Mouse (Mus musculus): ENCODE data around the gene U2af2.
A peak's percentile ranks its signal among the peaks of the same experiment; 100 is the strongest.

The U2af2 gene

GRCm38 (mm10) chr7:5038109-5038732 lies 23.7 kb upstream of the U2af2 start, which contains the start of gene Zfp784:
Gene Zfp784, minus strand, starts transcription at chr7:5038446.
- DNase-seq, result peak; percentile 94

GRCm38 (mm10) chr7:5038940-5039339 lies 23.0 kb upstream of the U2af2 start:
- no peak for DNase-seq

- no peak for DNase-seq
Measured at GRCm38 (mm10) chr7:5044981-5045380, 17.0 kb upstream of the U2af2 start.

GRCm38 (mm10) chr7:5046112-5046511 lies 15.8 kb upstream of the U2af2 start:
- DNase-seq, result no peak

GRCm38 (mm10) chr7:5047313-5047712 lies 14.6 kb upstream of the U2af2 start:
- DNase-seq, result no peak

GRCm38 (mm10) chr7:5051193-5052192 lies 10.4 kb upstream of the U2af2 start, which contains the start of gene Zfp580:
Gene Zfp580, plus strand, starts transcription at chr7:5051538.
- peak; percentile 83 for DNase-seq

- no peak for DNase-seq
Measured at GRCm38 (mm10) chr7:5052438-5052837, 9.5 kb upstream of the U2af2 start.

- peak; percentile 62 for DNase-seq
Measured at GRCm38 (mm10) chr7:5052931-5053343, 9.0 kb upstream of the U2af2 start.

- DNase-seq, result peak; percentile 52
Measured at GRCm38 (mm10) chr7:5053456-5054179, 8.3 kb upstream of the U2af2 start.

- DNase-seq, result peak; percentile 74
Measured at GRCm38 (mm10) chr7:5056651-5057263, 5.2 kb upstream of the U2af2 start.

GRCm38 (mm10) chr7:5057381-5057780 lies 4.6 kb upstream of the U2af2 start:
- peak; percentile 51 for DNase-seq

- DNase-seq, result peak; percentile 55
Measured at GRCm38 (mm10) chr7:5057804-5058203, 4.1 kb upstream of the U2af2 start.

- peak; percentile 58 for DNase-seq
Measured at GRCm38 (mm10) chr7:5058631-5059030, 3.3 kb upstream of the U2af2 start.

- DNase-seq, result peak; percentile 69
Measured at GRCm38 (mm10) chr7:5059421-5059820, 2.5 kb upstream of the U2af2 start.

- DNase-seq, result peak; percentile 93
Measured at GRCm38 (mm10) chr7:5060239-5060731, 1.7 kb upstream of the U2af2 start.

GRCm38 (mm10) chr7:5060944-5061773 lies 784 bp upstream of the U2af2 start:
- peak; percentile 98 for DNase-seq

GRCm38 (mm10) chr7:5062360-5063001 lies 538 bp downstream of the U2af2 start:
- DNase-seq, result no peak

- DNase-seq, result no peak
Measured at GRCm38 (mm10) chr7:5064886-5065285, 2.9 kb downstream of the U2af2 start.

GRCm38 (mm10) chr7:5073586-5073985 lies 11.6 kb downstream of the U2af2 start:
- no peak for DNase-seq

GRCm38 (mm10) chr7:5074984-5075383 lies 13.0 kb downstream of the U2af2 start:
- DNase-seq, result no peak

GRCm38 (mm10) chr7:5076931-5077330 lies 15.0 kb downstream of the U2af2 start:
- DNase-seq, result no peak
